Mouse (Mus musculus) mesoderm, embryonic 11.5 days (tissue): ENCODE data around the gene Sdr39u1.
A peak's percentile ranks its signal among the peaks of the same experiment; 100 is the strongest.

Source experiments
- DNase-seq: peaks from one replicate; pipeline ENCODE4 v3.0.0-alpha.2; 2012; ENCODE audit warnings: low read depth, low spot score

The Sdr39u1 gene

DNA sequence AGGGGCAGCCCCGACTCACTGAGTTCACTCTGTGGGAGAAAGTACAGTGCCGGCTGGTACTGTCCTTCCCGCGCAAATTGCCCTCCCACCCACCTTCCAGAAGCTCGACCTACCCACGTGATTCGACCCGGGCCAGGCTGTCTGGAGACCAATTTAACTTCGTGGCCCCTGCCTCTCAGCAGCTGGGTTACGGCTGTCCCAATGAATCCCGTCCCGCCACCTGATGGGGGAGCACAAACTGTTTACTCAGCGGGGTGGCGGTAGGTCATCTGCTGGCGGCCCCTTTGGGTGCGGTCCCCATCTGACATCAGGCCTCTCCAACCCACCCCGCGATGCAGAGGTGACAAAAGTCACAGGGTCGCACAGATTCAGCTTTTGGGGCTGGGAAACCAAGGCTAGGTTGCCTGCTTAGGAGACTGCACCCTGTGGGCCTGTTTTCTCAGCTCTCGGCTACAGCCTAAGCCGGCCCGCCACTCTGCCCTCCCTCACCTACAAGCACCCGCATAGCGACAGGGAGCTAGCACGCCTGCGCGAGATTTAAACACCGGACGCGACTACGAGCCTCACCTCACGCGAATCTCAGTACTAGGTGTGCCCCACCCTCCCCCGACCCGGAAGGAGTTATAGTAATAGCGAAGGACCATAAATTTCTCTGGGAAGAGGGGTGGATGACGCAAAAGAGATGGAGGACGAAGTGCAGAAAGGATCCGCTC, at the start of gene Sdr39u1:
Gene Sdr39u1 (minus strand): TSS at position 593 of the 713 bp plus-strand sequence.
- peak; percentile 93 for DNase-seq

DNA sequence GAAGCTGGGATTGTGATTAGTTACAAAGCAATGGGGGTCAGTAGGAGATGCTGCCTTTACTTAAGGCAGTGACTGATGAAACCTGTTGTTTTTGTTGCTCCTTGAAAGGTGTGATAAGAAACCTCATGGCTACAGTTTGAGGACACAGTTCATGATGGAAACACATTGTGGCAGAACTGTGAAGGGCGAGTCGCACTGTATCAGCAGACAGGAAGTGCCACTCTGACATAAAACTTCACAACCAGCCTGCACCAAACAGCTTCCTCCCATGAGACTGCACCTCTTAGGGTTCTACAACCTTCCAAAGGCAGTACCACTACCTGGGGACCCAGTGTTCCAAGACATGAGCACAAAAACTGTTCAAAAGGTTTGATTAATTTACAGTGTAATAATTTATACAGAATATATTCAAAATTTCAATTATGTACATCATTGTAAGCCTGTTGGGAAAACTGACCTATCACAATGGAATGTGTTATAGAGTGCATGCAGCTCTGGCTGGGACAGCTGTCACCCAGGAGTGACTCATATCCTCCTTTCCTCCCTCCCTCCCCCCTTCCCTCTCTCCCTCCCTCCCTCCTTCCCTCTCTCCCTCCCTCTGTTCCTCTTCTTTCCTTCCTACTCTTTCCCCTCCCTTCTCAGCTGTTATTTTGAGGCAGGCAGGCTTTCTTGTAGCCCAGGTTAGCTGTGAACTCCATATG, 46.3 kb upstream of the Sdr39u1 start:
- DNase-seq: no peak

DNA sequence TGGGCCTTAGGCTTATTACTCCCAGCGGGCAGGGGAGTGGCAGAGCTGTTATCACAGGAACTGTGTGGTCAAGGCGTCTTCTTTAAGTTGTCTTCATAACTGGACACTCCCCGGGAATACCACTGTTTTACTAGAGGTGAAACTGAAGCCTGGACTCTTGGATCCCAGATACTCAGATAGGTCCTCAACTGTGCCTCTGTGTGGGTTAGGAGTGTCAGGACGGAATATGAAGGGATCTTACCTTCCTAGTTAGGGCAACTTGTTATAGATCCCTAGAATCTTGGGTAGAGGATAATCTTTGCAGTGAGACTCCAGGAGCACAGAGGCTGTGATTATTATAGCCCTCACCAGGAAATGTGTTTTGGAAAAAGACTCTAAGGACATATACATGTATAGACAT, 44.5 kb upstream of the Sdr39u1 start, which contains the start of gene Cma1:
Gene Cma1 (minus strand): TSS at position 101 of the 400 bp plus-strand sequence.
- no peak for DNase-seq

DNA sequence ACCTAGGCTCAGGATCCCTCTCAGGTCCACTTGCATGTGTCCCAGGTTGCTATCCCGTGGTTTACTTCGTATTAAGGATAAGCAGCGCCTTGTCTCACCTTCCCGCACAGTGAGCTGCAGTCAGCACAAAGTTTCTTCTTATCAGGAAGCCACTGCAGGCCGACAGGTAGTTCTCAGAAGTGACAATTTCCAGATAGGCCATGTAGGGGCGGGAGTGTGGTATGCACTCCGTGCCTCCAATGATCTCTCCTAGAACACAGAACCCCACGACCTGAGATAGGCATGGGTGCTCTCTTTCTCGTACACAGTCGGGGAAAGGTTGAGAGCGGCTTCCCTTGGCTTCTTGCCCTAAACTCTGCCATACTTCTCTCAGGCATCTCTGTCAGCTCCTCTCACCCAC, 43.5 kb upstream of the Sdr39u1 start:
- no peak for DNase-seq

DNA sequence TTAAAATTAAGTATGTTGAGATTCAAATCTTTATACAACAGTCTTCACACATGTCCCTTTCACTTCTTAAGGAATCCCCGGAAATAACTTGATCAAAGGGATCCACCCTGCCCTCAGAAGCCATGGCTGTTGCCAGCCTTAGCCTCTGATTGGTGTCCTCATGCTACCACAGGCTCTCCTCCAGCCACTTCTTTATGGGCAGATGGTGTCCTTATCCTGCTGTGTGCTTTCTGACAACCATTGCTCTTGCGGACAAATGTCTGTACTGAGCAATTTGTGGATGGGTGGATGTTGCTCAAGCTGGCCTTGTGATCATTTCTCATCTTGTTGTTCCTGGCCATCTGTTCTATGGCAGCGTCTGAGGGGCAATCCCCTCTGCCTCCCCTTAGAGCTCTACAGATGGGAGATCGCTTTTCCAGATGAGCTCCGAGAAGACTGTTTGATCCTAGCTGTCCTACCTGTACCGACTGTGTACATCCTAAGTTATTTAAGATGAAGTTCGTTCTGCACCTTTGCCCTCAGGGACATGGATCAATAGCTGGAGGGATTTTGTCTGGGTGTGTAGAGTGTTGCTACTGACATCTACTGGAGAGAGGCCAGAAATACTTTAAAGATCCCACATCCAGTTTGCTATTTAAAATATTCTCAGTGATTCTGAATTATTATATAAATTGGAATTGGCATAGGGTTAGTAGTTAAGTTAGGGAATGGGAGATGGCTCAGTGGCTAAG, 40.1 kb upstream of the Sdr39u1 start:
- peak; percentile 45 for DNase-seq

DNA sequence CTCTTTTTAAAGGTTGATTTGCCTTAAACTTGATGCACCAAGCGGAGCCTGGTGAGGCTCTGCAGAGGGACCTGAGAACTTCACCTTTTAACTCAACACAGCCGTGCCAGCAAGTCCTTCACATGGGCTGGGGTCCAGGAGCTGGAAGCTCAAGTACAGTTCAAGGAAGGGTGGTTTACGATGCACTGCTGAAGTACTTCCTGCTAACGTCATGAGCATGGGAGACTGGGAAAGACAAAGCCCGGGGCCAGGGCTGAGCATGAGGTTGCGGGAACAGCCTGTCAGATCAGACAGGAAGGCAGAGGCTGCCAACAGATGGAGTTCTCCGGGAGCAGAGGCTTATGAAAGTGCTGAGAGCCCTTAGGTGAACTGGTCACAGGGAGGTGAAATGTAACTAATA, 33.5 kb upstream of the Sdr39u1 start:
- peak; percentile 30 for DNase-seq

DNA sequence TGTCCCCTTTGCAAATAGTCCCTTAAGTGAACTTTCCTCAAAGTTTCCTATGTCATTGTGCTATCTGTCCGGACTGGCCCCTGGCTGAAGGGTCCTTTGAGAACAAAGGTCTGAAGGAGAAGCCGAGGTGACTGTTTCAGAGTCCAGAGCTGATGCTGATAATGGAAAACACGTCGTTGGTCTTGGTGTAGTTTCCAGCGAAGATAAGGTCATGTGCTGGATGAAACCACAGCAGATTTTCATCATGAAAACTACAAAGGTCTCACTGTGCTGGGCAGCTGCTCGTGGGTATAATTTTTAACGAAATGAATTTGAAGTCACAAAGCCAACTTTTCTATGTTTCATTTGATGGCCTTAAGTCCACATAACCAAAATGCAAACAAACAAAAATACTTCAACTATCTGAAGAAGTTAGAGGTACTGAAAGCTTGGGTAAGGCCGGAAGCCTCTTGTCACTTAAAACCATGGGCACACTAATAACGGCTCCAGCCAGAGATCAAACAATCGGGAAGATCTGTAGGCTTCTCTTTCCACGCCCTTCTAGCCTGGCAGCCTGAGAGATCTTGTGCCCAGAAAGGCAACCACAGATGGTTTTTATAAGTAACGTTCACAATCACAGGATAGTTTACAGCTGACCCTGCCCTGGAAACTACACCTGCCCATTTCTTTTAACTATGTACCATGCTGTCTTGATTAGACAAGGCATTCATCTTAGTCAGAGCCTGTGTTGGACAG, 29.3 kb upstream of the Sdr39u1 start:
- peak; percentile 33 for DNase-seq

DNA sequence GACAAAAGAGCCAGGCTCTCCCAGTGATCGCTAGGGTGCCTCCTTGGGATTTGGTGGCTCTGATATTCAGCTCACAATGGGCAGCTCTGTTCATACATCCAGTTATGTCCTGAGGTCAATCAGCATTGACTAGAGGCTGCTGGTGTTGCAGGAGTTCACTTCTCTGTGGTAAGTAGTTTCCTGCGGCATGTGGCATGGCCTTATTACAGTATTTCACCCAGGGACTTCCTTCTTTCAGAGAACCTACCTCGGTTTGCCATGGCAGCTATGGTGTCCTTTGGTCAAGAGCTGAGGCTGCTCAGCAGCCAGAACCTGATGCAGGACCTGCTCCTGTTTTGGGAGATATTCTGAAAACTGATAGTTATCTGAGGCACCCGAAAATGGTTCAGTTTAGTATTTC, 26.8 kb upstream of the Sdr39u1 start:
- DNase-seq: no peak

DNA sequence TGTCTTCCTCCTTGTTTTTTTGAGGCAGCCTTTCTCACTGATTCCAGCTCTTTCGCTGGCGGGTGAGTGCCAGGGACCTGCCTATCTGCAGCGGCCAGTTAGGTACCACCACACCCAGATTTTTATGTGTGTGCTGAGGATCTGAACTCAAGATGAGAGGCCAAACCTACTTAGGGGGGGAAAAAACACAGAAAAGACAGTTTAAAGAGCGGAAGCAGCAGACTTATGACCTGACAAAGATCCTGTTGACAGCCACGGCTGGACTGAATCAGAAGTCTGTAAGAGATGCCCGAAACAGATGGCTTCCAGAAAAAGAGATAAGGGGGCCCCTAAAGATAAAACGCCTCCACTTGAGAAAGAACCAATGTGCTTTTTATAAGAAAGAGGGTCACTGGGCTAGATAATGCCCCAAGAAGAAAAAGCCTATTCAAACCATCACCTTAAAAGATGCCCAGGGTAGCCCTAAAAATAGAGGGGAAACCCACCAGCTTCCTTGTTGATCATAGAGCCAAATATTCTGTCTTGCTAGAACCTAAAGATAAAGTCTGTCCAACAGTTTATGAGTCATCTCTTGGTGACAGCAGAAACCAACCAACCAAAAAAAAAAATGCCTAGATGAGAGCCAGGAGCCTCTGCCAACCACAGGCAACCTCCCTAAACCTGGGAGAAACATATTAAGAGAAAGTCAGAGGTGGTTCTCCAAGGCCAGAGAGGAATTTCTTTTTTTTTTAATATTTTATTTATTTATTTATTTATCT, 22.6 kb upstream of the Sdr39u1 start:
- DNase-seq: peak; percentile 30

DNA sequence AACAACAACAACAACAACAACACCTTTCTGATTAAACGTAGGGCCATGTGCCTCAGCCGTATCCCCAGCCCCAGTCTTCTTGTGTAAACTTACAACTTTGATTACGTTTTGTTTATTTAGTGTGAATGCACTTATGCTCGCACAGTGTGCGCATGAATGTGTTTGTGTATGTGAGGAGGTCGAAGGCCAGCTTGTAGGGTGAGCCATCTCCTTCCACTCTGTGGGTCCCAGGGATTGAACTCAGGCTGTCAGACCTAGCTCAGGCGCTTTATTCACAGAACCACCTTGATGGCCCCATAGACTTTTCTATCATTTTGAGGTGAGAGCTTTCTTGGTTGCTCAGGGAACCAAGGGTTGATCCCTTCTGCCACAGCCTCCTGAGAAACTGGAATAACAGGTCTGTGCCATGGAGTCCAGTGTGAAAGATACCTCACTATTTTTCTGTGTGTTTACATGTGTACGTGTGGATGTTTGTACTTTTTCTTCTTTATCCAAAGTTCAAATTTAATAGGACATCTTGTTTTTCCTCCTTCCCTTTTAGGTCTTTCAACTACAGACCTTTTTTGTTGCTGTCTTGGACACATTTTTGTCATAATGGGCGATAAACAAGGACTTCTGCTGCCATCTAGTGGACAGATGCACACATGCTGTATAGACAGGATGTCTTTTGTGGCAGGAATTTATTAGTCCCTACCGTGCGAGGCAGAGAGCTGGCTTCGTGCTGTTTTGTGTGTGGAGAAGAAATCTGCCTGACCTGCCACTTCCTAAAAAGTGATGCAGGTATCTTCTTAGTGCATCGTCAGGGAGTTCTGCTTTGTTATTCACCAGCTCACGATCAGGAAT, 18.4 kb upstream of the Sdr39u1 start:
- DNase-seq: peak; percentile 93

DNA sequence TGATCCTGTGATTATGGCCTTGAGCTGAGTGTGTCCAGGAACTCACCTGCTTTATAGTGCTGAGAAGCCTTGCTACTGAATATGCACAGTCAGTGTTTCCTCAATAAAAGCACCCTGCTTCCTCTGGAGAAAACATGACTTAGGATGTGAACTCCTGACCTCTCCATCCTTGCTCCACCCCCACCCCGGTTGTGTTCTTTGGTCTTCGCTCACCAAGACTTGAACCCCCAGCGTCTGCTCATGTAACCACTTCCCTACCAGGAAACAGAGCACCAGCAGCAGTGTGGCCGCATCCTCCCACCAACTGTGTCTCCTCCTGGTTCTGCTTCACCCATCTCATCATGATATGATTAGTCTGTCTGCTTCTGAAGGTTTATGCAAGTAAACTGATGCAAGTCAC, 13.3 kb upstream of the Sdr39u1 start:
- DNase-seq: no peak

DNA sequence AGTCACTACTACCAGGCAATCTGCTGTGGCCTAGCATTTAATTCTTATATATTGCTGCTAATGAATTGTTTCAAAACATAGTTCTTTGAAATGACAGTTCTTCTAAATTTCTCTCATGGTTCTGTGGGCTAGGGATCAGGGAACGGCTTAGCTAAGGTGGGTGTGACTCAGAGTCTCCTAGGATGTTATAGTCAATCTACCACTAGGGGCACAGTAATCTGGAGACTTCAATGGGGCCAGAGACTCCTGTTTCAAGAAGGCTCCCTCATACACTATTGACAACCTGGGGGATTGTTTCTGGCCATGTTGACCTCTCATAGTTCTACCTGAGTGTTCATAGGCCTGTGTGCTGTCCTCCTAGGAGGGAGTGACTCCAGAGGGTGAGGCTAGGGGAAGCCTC, 5.4 kb upstream of the Sdr39u1 start:
- DNase-seq: no peak

DNA sequence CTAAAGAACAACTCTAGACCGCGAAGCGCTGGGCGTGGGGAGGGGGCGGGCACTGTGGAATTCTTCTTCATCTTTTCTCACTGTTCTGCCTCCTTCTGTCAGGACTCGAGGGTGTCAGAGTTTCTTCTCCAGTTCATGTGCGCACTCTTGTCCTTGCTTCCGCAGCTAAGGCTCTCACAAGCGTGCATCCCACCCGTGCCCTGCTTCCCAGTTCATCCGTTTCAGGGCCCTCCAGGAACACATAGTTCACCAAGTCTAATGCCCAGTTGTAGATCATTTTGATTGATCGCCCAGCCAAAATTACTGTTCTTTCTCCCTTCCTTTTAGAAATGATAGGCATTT, 292 bp upstream of the Sdr39u1 start:
- no peak for DNase-seq

DNA sequence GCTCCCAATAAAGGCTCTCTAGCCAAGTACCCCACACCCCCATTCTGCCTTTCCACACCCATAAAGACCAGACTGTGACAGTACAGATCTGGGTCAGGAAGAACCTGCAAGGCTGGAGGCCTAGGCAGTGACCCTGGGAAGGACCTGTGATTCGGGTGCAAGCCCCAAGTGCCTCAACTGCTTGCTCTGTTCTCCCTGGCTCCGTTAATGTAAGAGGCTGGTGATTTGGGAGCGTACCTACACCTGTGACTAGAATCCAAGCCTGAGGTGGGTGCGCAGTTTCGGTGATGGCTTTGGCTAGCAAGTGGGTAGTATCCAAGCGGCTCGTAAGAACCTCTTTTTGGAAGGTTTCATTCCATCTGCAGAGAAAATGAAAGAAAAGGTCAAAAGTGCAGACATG, 1.1 kb downstream of the Sdr39u1 start:
- DNase-seq: no peak

DNA sequence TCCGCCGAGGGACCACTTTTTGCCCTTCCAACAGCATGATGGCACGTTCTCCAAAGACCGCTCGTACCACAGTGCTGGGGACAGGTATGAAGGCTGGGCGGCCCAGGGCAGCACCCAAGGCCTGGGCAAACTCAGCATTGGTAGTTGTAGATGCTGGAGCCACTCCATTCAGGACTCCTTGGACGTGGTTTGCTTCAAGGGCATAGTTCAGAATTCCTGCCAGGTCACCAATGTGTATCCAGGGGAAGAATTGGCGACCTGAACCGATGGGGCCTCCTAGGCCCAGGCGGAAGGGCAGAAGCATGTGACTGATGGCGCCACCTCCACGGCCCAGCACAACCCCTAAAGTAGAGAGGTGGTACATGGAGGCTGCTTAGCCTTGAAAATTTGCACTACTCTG, 2.4 kb downstream of the Sdr39u1 start:
- DNase-seq: no peak

DNA sequence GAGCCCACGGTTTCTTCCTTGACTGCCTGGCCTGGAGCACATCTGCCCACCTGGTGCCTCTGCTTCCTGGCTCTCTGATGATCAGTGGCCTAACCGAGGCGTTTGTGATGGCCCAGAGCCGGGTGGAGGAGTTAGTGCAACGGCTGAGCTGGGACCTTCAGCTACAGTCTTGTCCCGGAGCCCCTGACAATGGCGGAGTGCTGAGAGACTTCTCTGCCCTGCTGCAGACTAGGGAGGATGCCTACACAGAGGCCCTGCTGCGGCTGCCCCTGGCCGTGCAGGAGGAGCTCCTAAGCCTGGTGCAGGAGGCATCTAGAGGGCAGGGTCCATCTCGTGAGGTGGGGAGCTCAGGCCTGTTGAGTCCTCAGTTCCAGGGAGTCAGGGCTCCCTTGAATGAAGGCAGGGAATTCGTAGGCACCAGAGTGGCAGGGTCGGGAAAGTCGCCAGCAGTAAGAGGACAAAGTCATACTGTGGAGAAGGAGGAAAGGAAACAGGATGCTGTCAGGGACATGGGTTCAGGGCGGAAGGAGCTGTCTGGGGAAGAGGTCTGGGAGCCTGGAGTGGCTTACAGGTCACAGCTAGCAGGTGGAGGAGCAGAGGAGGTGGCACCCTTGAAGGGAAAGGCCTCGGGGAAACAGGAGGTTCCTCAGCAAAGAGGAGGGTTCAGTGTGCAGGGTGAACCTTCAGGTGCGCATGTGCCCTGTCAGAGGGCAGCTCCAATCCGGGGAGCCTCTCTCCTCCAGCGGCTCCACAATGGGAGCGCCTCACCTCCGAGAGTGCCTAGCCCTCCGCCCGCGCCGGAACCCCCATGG, 13.3 kb downstream of the Sdr39u1 start:
- DNase-seq: no peak

DNA sequence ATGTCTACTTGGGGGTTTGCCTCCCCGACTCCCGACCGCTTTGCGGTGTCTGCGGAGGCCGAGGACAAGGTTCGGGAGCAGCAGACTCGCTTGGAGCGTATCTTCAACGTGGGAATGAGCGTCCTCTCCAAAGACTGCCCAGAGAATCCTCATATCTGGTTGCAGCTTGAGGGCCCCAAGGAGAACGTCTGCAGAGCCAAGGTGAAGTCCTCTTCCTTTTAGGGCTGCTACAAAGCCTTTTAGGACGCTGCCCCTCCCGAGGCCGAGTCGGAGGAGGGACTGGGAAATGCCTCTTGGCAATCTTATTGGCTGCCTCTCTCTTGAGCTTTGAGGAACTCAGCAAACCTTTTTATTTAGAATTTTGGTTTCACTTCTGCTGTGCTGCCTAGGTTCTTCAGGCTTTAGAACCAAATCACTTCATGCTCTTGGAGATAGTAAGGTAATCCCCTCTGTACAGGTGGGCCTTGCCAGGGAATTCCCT, 14.3 kb downstream of the Sdr39u1 start:
- DNase-seq: no peak

DNA sequence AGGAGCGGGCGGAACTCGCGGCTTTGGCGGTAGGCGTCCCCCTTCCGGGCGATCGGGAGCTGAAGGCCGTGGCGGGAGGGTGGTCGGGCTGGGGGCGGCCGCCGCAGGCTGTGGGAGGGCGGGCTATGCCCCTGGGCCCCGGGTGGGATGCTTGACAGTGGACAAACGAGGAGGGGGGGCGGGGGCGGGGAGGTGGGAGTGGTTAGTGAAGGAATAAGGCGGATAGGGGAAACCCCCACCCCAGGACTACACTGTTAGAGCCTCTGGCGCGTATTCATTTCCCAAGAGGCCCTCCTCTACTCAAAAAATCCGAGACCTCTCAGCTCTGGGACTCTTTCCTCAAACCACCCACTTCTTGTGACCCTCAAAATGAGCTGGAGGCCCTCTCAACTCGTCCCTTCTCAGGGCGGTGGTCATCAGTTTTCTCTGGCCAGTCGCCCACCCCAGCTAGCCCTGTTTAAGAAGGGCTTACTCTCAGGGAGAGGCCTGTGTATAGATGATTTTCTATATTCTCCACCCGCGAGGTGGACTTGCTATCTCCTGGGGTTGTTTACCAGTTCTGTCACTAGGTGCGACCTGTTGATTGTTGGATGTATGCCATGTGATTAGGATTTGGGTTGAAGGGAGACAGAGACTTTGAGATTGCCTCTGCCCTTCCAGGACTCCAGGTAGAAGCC, 14.8 kb downstream of the Sdr39u1 start:
- no peak for DNase-seq

DNA sequence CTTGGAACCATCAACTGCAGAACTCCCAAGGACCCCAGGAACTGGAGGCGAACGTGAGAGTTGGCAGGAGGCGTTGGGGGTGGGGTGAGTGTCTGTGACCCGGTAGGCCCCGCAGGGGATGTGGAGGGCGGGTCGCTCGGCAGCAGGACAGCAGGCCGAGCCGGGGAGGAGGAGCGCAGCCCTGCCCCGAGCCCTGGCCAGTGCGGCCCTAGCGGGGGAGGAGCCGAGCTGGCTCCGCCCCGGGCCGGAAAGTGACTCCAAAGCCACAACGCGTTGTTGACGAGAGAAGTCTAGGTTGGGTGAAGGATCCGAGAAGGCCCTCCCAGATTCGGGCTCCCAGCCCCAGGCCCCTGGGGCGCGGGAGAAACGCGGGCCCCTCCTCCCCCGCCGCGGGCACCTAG, 15.4 kb downstream of the Sdr39u1 start, which contains the start of gene Khnyn:
Gene Khnyn (plus strand): TSS at position 235 of the 401 bp plus-strand sequence.
- peak; percentile 93 for DNase-seq
